Mouse (Mus musculus): ENCODE data around the gene Itgb3bp. TPM values are rescaled to one million over a fixed set of nuclear protein-coding genes. Genes with fewer than 3 reads are reported as not detected.

Itgb3bp gene
- polyA plus RNA-seq, 1 experiment from 2014 or later, result 33.6 TPM

- no peak for ATAC-seq (ENCODE audit: low FRiP score, low read depth)
- Histone ChIP-seq H3K9ac (no peak overlapping the region), H3K4me3 (no peak overlapping the region), H3K27me3 (replicated peaks) (no peaks in the 10 kb centered on the region), H3K27ac (no peak overlapping the region), H3K36me3 (peaks cover 3% of the 10 kb centered on the region; the same call in 1 of the 2 replicates), H3K4me1 (no peaks in the 10 kb centered on the region), H3K9me3 (no peaks in the 10 kb centered on the region), H3K4me2 (replicated peaks) (no peak overlapping the region)
- 90% methylated on average over 6 of the region's 6 CpGs for WGBS
These were observed 137.2 kb downstream of the Itgb3bp start for GRCm38 (mm10) chr4:99792365-99792764.

DNA sequence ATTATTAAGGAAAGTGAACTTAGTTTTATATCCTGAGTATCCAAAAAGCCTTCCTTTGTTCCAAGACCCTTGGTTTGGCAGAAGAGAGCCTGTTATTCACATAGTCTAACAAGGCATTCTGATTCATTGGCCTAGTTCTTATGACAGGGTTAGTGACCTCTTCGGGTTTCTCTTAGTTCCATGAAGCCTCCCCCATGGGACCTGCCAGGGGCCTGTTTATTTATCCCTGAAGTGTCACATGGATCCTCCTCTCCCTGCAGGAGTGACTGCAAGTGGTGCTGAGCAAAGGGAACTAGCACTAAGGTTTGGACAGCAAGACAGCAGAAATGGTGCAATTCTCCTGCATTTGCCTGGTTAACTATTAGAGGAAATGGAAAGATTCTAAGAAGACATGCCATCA is 156.6 kb downstream of the Itgb3bp start:
- Histone ChIP-seq H3K36me3 (no peaks in the 10 kb centered on the region), H3K27ac (no peak overlapping the region), H3K9ac (no peak overlapping the region), H3K27me3 (replicated peaks) (no peaks in the 10 kb centered on the region), H3K4me3 (no peak overlapping the region), H3K4me1 (no peaks in the 10 kb centered on the region), H3K9me3 (no peaks in the 10 kb centered on the region), H3K4me2 (replicated peaks) (no peak overlapping the region)
- 42% methylated on average over 1 of the region's 1 CpGs for whole genome bisulfite sequencing
- no peak for ATAC-seq (ENCODE audit: low FRiP score, low read depth)

DNA sequence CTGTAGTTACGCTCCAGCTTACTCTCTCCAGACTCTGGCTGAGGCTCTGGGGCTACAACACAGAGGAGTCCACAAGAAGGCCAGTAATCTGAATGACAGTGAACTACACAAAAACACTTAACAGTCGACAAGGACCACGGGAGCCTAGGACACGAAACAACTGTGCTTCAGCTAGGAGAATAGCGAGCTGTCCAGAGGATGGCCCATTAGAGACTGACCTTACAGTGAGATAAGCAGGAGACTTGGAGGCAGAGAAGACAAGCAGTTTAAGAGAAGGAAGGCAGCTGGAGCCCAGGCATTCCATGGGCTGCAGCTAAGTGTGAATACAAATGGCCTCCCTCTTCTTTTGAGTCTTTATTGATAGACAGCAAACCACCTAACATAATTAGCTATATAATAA is 159.1 kb downstream of the Itgb3bp start:
- no peak overlapping the region for H3K4me3 ChIP-seq
- 92% methylated on average over 5 of the region's 5 CpGs for WGBS
- no peak for ATAC-seq (ENCODE audit: low FRiP score, low read depth)

GRCm38 (mm10) chr4:99766753-99767152 is 162.9 kb downstream of the Itgb3bp start:
- WGBS, result 54% methylated on average over 1 of the region's 1 CpGs
- Histone ChIP-seq H3K27ac (no peak overlapping the region), H3K27me3 (replicated peaks) (no peaks in the 10 kb centered on the region), H3K4me1 (no peaks in the 10 kb centered on the region), H3K9me3 (no peaks in the 10 kb centered on the region), H3K9ac (no peak overlapping the region), H3K36me3 (no peaks in the 10 kb centered on the region), H3K4me2 (replicated peaks) (no peak overlapping the region), H3K4me3 (no peak overlapping the region)
- ATAC-seq (ENCODE audit: low FRiP score, low read depth), result no peak

More for the DNA sequence above, 159.1 kb downstream of the Itgb3bp start:
- Histone ChIP-seq H3K4me2 (replicated peaks) (no peak overlapping the region), H3K36me3 (no peaks in the 10 kb centered on the region), H3K27ac (no peak overlapping the region), H3K27me3 (replicated peaks) (no peaks in the 10 kb centered on the region), H3K9me3 (no peaks in the 10 kb centered on the region), H3K9ac (no peak overlapping the region), H3K4me1 (no peaks in the 10 kb centered on the region)

DNA sequence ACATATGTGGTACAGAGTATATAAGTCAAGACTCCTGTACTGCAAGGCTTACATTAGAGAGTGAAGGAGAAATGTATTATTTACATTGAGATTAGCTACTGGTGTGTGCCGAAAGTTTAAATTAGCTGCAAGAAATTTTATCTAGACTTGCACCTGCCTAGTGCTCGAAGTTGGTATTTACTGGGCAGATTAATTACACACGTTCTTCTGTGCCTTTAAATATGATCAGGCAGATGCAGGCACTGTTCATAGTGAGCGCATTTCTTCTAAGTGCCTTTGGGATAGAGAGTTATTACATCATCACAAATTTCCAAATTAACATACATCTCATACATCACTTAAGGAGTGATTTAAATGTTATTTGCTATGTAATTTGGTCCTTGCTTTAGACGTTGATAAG is 163.3 kb downstream of the Itgb3bp start:
- H3K9ac ChIP-seq, result no peak overlapping the region
- no peaks in the 10 kb centered on the region for H3K27me3 ChIP-seq (replicated peaks)
- H3K9me3 ChIP-seq, result no peaks in the 10 kb centered on the region
- H3K36me3 ChIP-seq, result no peaks in the 10 kb centered on the region
- H3K4me2 ChIP-seq (replicated peaks), result no peak overlapping the region
- WGBS, result 86% methylated on average over 5 of the region's 5 CpGs
- no peak overlapping the region for H3K27ac ChIP-seq
- ATAC-seq (ENCODE audit: low FRiP score, low read depth), result no peak
- H3K4me3 ChIP-seq, result no peak overlapping the region
- no peaks in the 10 kb centered on the region for H3K4me1 ChIP-seq

DNA sequence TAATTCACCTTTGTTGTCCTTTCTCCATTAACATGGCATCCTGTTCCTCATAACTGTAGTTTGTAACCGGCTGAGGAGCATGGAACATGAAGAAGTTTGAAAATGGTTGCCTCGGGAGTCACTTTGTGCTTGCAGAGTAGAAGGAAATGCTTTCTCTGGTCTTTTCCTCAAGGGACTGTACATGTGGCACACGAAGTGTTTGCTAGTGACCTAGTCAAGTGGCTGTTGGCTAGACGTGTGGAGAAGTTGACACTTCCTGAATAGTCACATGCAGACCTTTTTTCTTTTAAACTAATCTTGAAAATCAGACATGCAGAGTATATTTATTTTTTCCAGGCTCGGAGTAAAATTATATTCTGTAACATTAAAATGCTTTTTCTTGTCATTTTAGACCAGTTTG is 177.2 kb downstream of the Itgb3bp start:
- Histone ChIP-seq H3K4me3 (no peak overlapping the region), H3K4me1 (no peaks in the 10 kb centered on the region), H3K27ac (no peak overlapping the region), H3K9ac (no peak overlapping the region), H3K4me2 (replicated peaks) (no peak overlapping the region), H3K27me3 (replicated peaks) (no peaks in the 10 kb centered on the region), H3K36me3 (0 out of 2 replicates have a peak, but pooled peaks cover 1% of the 10 kb centered on the region), H3K9me3 (no peaks in the 10 kb centered on the region)
- ATAC-seq (ENCODE audit: low FRiP score, low read depth), result no peak
- 88% methylated on average over 5 of the region's 5 CpGs for WGBS

DNA sequence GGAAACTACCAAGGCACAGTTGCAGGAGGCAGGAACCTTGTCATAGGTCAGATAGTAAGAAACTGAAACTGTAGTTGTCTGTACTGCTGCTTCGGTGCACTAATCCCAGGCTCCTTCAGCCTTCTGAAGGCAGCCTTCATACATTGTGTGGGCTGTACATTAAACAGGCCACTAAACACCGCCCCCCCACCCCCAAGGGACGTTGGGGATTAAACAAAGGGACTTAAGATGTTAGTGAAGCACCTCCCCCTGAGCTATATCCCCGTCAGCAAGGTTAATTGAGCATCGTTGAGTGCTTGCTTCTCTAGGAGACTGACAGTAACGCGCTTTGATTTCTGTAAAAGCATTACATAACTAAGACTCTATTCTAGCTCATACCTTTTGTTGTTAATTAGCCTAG is 189.8 kb downstream of the Itgb3bp start:
- ATAC-seq (ENCODE audit: low FRiP score, low read depth), result no peak
- H3K4me3 ChIP-seq, result no peak overlapping the region
- H3K27ac ChIP-seq, result no peak overlapping the region
- H3K4me1 ChIP-seq, result peaks cover 3% of the 10 kb centered on the region
- H3K9me3 ChIP-seq, result no peaks in the 10 kb centered on the region
- H3K4me2 ChIP-seq (replicated peaks), result no peak overlapping the region
- H3K36me3 ChIP-seq, result no peaks in the 10 kb centered on the region
- H3K9ac ChIP-seq, result no peak overlapping the region
- 45% methylated on average over 7 of the region's 7 CpGs for WGBS
- H3K27me3 ChIP-seq (replicated peaks), result no peaks in the 10 kb centered on the region

- no peak overlapping the region for H3K4me3 ChIP-seq
- peaks cover 11% of the 10 kb centered on the region; the same call in 1 of the 2 replicates for H3K9me3 ChIP-seq
- no peak overlapping the region for H3K27ac ChIP-seq
- no peaks in the 10 kb centered on the region for H3K27me3 ChIP-seq (replicated peaks)
- H3K4me1 ChIP-seq, result no peaks in the 10 kb centered on the region
- no peak overlapping the region for H3K9ac ChIP-seq
- no peak for ATAC-seq (ENCODE audit: low FRiP score, low read depth)
- 93% methylated on average over 8 of the region's 8 CpGs for WGBS
- H3K36me3 ChIP-seq, result peaks cover 33% of the 10 kb centered on the region
- H3K4me2 ChIP-seq (replicated peaks), result no peak overlapping the region
These were observed 203.6 kb downstream of the Itgb3bp start for GRCm38 (mm10) chr4:99725914-99726451.

GRCm38 (mm10) chr4:99724331-99724730 is 205.3 kb downstream of the Itgb3bp start:
- H3K9ac ChIP-seq, result no peak overlapping the region
- WGBS, result 96% methylated on average over 4 of the region's 4 CpGs
- H3K4me1 ChIP-seq, result no peaks in the 10 kb centered on the region
- H3K9me3 ChIP-seq, result no peaks in the 10 kb centered on the region
- no peak for ATAC-seq (ENCODE audit: low FRiP score, low read depth)
- no peak overlapping the region for H3K4me2 ChIP-seq (replicated peaks)
- no peak overlapping the region for H3K4me3 ChIP-seq
- no peak overlapping the region for H3K27ac ChIP-seq
- no peaks in the 10 kb centered on the region for H3K27me3 ChIP-seq (replicated peaks)
- peaks cover 16% of the 10 kb centered on the region for H3K36me3 ChIP-seq

- Histone ChIP-seq H3K4me1 (no peaks in the 10 kb centered on the region), H3K27ac (no peak overlapping the region), H3K27me3 (replicated peaks) (no peaks in the 10 kb centered on the region), H3K9ac (no peak overlapping the region), H3K9me3 (no peaks in the 10 kb centered on the region), H3K36me3 (no peaks in the 10 kb centered on the region), H3K4me3 (no peak overlapping the region), H3K4me2 (replicated peaks) (no peak overlapping the region)
- WGBS, result 72% methylated on average over 4 of the region's 4 CpGs
- no peak for ATAC-seq (ENCODE audit: low FRiP score, low read depth)
These were observed 211.7 kb downstream of the Itgb3bp start for GRCm38 (mm10) chr4:99717905-99718304.

GRCm38 (mm10) chr4:99715783-99716416 is 213.7 kb downstream of the Itgb3bp start:
- Histone ChIP-seq H3K9ac (peak overlapping the region; percentile 75), H3K27me3 (replicated peaks) (no peaks in the 10 kb centered on the region), H3K27ac (no peak overlapping the region), H3K4me3 (peak overlapping the region; percentile 68), H3K36me3 (no peaks in the 10 kb centered on the region), H3K4me2 (replicated peaks) (peak overlapping the region; percentile 75), H3K9me3 (no peaks in the 10 kb centered on the region), H3K4me1 (no peaks in the 10 kb centered on the region)
- peak; percentile 86 for ATAC-seq (ENCODE audit: low FRiP score, low read depth)
- WGBS, result 33% methylated on average over 21 of the region's 25 CpGs

Data from neural tube, embryonic 12.5 days (tissue).